Mouse (Mus musculus): ENCODE results near the gene Ptgr2. TPM values are rescaled to one million over a fixed set of nuclear protein-coding genes. Genes with fewer than 3 reads are reported as not detected.

The Ptgr2 gene
- polyA plus RNA-seq, 1 experiment from 2014 or later = 35.3 TPM

GRCm38 (mm10) chr12:84361555-84362489, 76.8 kb downstream of the Ptgr2 start, which contains the start of the genes Coq6 and Fam161b:
Gene Coq6 (plus strand): TSS chr12:84361657.
Gene Fam161b (minus strand): TSS chr12:84361833.
- under 1% methylated on average over 51 of the region's 51 CpGs for WGBS
- Histone ChIP-seq H3K4me1 (replicated peaks; ENCODE audit: control insufficient read depth, insufficient read depth, low read length) (no peaks in the 10 kb centered on the region; the same call in 1 of the 2 replicates), H3K4me2 (replicated peaks; ENCODE audit: low read depth) (peak within 1 kb of the TSS; percentile 89), H3K9me3 (ENCODE audit: control insufficient read depth) (no peaks in the 10 kb centered on the region), H3K27ac (ENCODE audit: low read depth, low read length) (peak within 1 kb of the TSS; percentile 65), H3K9ac (ENCODE audit: low read depth, low read length) (peak within 1 kb of the TSS; percentile 73), H3K36me3 (ENCODE audit: control insufficient read depth, insufficient read depth) (peaks cover 8% of the 10 kb centered on the region; the same call in 1 of the 2 replicates), H3K27me3 (replicated peaks; ENCODE audit: control insufficient read depth, insufficient read depth, low read length) (no peaks in the 10 kb centered on the region), H3K4me3 (ENCODE audit: low read depth, low read length) (peak within 1 kb of the TSS; percentile 86)
- TF ChIP-seq CTCF (IDR thresholded peaks at IDR 0.05; ENCODE audit: low read depth) = no peak
- ATAC-seq = peak; percentile 97

DNA sequence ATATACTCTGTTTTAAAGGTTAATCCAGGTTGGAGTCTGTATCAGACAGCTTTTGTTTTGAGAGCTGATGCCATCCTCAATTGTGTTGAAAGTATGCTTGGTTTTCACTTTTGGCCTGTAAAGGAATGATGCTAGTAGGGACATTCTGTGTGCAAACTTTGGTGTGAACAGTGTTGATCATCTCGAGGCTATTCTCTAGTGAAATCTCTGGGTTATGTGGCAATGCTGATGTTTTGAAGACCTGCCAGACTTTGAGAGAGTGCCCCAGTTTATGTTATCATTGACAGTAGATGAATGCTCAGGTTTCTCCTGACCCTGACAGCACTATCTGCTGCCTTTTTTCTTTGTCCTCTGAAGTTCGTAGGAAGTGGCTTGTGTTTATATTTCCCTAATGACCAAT, 77.8 kb downstream of the Ptgr2 start:
- ATAC-seq = no peak
- H3K4me1 ChIP-seq (replicated peaks; ENCODE audit: control insufficient read depth, insufficient read depth, low read length) = no peaks in the 10 kb centered on the region; the same call in 1 of the 2 replicates
- 43% methylated on average over 2 of the region's 2 CpGs for WGBS
- no peak overlapping the region for H3K27ac ChIP-seq (ENCODE audit: low read depth, low read length)
- no peaks in the 10 kb centered on the region for H3K9me3 ChIP-seq (ENCODE audit: control insufficient read depth)
- no peaks in the 10 kb centered on the region for H3K27me3 ChIP-seq (replicated peaks; ENCODE audit: control insufficient read depth, insufficient read depth, low read length)
- TF ChIP-seq CTCF (IDR thresholded peaks at IDR 0.05; ENCODE audit: low read depth) = no peak
- H3K9ac ChIP-seq (ENCODE audit: low read depth, low read length) = no peak overlapping the region
- H3K4me2 ChIP-seq (replicated peaks; ENCODE audit: low read depth) = peak overlapping the region; percentile 89
- 0 out of 2 replicates have a peak overlapping the region, but pooled peaks have one; percentile 86 for H3K4me3 ChIP-seq (ENCODE audit: low read depth, low read length)
- peaks cover 8% of the 10 kb centered on the region; the same call in 1 of the 2 replicates for H3K36me3 ChIP-seq (ENCODE audit: control insufficient read depth, insufficient read depth)

DNA sequence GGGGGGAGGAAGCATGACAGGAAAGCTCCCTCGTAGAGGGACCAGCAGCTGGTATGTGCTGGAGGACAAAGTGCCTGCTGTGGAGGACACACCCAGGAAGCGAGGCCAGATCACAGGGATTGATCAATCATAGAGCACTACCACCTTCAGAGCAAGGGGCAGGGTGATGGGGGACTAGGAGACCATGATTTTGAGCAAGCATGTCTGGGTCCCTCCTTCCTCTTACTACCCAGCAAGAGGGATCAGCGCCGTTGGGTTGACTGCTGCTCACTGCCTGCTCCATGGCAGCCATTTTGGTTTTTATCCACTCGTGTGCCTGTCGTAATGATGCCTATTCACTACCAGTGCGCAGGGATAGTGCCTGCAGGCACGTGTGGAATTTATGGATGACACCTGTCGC, 79.3 kb downstream of the Ptgr2 start:
- no peak for ATAC-seq
- no peaks in the 10 kb centered on the region; the same call in 1 of the 2 replicates for H3K4me1 ChIP-seq (replicated peaks; ENCODE audit: control insufficient read depth, insufficient read depth, low read length)
- TF ChIP-seq CTCF (IDR thresholded peaks at IDR 0.05; ENCODE audit: low read depth) = no peak

DNA sequence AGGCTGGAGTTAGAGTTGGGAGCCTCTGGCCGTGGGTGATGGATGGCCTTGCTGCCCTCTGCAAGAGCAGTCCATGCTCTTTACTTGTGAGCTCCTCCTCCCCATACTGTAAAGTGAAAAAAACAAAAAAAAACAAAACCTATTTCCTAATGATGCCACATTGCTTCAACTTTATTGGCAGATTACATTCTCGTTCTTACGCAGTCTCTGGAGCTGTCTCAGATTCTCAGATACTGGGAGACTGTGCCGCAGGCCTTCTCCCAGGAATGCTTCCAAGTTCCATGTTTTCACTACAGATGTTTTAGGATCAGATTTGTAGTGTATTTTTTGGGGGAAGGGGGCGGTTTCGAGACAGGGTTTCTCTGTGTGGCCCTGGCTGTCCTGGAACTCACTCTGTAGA, 80.1 kb downstream of the Ptgr2 start:
- Histone ChIP-seq H3K9me3 (ENCODE audit: control insufficient read depth) (no peaks in the 10 kb centered on the region), H3K4me1 (replicated peaks; ENCODE audit: control insufficient read depth, insufficient read depth, low read length) (no peaks in the 10 kb centered on the region; the same call in 1 of the 2 replicates), H3K4me3 (ENCODE audit: low read depth, low read length) (no peak overlapping the region), H3K4me2 (replicated peaks; ENCODE audit: low read depth) (no peak overlapping the region), H3K27me3 (replicated peaks; ENCODE audit: control insufficient read depth, insufficient read depth, low read length) (no peaks in the 10 kb centered on the region), H3K27ac (ENCODE audit: low read depth, low read length) (no peak overlapping the region), H3K36me3 (ENCODE audit: control insufficient read depth, insufficient read depth) (peaks cover 25% of the 10 kb centered on the region), H3K9ac (ENCODE audit: low read depth, low read length) (no peak overlapping the region)
- ATAC-seq = no peak
- WGBS = 94% methylated on average over 6 of the region's 6 CpGs
- no peak for TF ChIP-seq CTCF (IDR thresholded peaks at IDR 0.05; ENCODE audit: low read depth)

More for the DNA sequence above, 79.3 kb downstream of the Ptgr2 start:
- H3K4me2 ChIP-seq (replicated peaks; ENCODE audit: low read depth) = no peak overlapping the region
- no peaks in the 10 kb centered on the region for H3K9me3 ChIP-seq (ENCODE audit: control insufficient read depth)
- H3K4me3 ChIP-seq (ENCODE audit: low read depth, low read length) = no peak overlapping the region
- no peaks in the 10 kb centered on the region for H3K27me3 ChIP-seq (replicated peaks; ENCODE audit: control insufficient read depth, insufficient read depth, low read length)
- no peak overlapping the region for H3K9ac ChIP-seq (ENCODE audit: low read depth, low read length)
- peaks cover 17% of the 10 kb centered on the region for H3K36me3 ChIP-seq (ENCODE audit: control insufficient read depth, insufficient read depth)
- H3K27ac ChIP-seq (ENCODE audit: low read depth, low read length) = no peak overlapping the region
- 70% methylated on average over 9 of the region's 9 CpGs for WGBS

Other genes starting within 250 kb of the Ptgr2 start
- 45.2 and 53.8 TPM in 2 replicates for gene Acot4, start 246.9 kb upstream of the Ptgr2 start, polyA plus RNA-seq (2015; fragmentation: Nextera tagmentation; extraction: Ambion mirVana)
- not detected in 2 replicates for gene Gm49366, start 246.3 kb upstream of the Ptgr2 start, polyA plus RNA-seq (2015; fragmentation: Nextera tagmentation; extraction: Ambion mirVana)
- gene Acot3, start 233.1 kb upstream of the Ptgr2 start, polyA plus RNA-seq (2015; fragmentation: Nextera tagmentation; extraction: Ambion mirVana) = 22.5 and 28.2 TPM in 2 replicates
- 6.6 and 7.8 TPM in 2 replicates for gene Acot5, start 215.9 kb upstream of the Ptgr2 start, polyA plus RNA-seq (2015; fragmentation: Nextera tagmentation; extraction: Ambion mirVana)
- 8.4 and 9.7 TPM in 2 replicates for gene Acot6, start 184.6 kb upstream of the Ptgr2 start, polyA plus RNA-seq (2015; fragmentation: Nextera tagmentation; extraction: Ambion mirVana)
- 1.0 and 1.3 TPM in 2 replicates for gene Dnal1, start 170.9 kb upstream of the Ptgr2 start, polyA plus RNA-seq (2015; fragmentation: Nextera tagmentation; extraction: Ambion mirVana)
- 0.30 and 0.43 TPM in 2 replicates for gene Pnma1, start 136.7 kb upstream of the Ptgr2 start, polyA plus RNA-seq (2015; fragmentation: Nextera tagmentation; extraction: Ambion mirVana)
- gene Elmsan1, start 66.4 kb upstream of the Ptgr2 start, polyA plus RNA-seq (2015; fragmentation: Nextera tagmentation; extraction: Ambion mirVana) = 4.4 and 4.9 TPM in 2 replicates
- 34.2 and 34.5 TPM in 2 replicates for gene Zfp410, start 31.6 kb downstream of the Ptgr2 start, polyA plus RNA-seq (2015; fragmentation: Nextera tagmentation; extraction: Ambion mirVana)
- gene Coq6, start 76.4 kb downstream of the Ptgr2 start, polyA plus RNA-seq (2015; fragmentation: Nextera tagmentation; extraction: Ambion mirVana) = 21.5 and 23.2 TPM in 2 replicates
- gene Fam161b, start 76.6 kb downstream of the Ptgr2 start, polyA plus RNA-seq (2015; fragmentation: Nextera tagmentation; extraction: Ambion mirVana) = 0.91 and 1.4 TPM in 2 replicates
- 54.4 and 56.5 TPM in 2 replicates for gene Entpd5, start 123.8 kb downstream of the Ptgr2 start, polyA plus RNA-seq (2015; fragmentation: Nextera tagmentation; extraction: Ambion mirVana)
- 0.42 and 0.53 TPM in 2 replicates for gene Bbof1, start 123.8 kb downstream of the Ptgr2 start, polyA plus RNA-seq (2015; fragmentation: Nextera tagmentation; extraction: Ambion mirVana)
- gene Rnf113a2, start 132.0 kb downstream of the Ptgr2 start, polyA plus RNA-seq (2015; fragmentation: Nextera tagmentation; extraction: Ambion mirVana) = 17.4 and 18.7 TPM in 2 replicates
- 13.5 and 15.4 TPM in 2 replicates for gene Aldh6a1, start 165.8 kb downstream of the Ptgr2 start, polyA plus RNA-seq (2015; fragmentation: Nextera tagmentation; extraction: Ambion mirVana)
- gene Lin52, start 166.2 kb downstream of the Ptgr2 start, polyA plus RNA-seq (2015; fragmentation: Nextera tagmentation; extraction: Ambion mirVana) = 7.9 and 8.0 TPM in 2 replicates